Mouse (Mus musculus) embryonic fibroblast, embryonic 13.5 days (primary cell): ENCODE results near the gene Rab7b.

Experiments used
- CTCF ChIP-seq: IDR thresholded peaks from 2 replicates; pipeline ENCODE4 v1.5.1; 2011; ENCODE audit warnings: mild to moderate bottlenecking, control low read depth, low read length, moderate library complexity, borderline replicate concordance; ENCODE audit not compliant: insufficient read depth
- POLR2A ChIP-seq: IDR thresholded peaks from 2 replicates; pipeline ENCODE4 v1.6.1; 2011; ENCODE audit warnings: low read depth, mild to moderate bottlenecking, control low read depth, low read length, moderate library complexity

- TF ChIP-seq CTCF (no peak), POLR2A (no peak)
Measured at GRCm38 (mm10) chr1:131730639-131731437, 42.3 kb downstream of the Rab7b start.
